Mouse (Mus musculus): Measurements from ENCODE around the gene Rnf141. TPM values are rescaled to one million over a fixed set of nuclear protein-coding genes. Genes with fewer than 3 reads are reported as not detected.

The Rnf141 gene
- polyA plus RNA-seq, 1 experiment from 2014 or later, result 20.1 TPM

DNA sequence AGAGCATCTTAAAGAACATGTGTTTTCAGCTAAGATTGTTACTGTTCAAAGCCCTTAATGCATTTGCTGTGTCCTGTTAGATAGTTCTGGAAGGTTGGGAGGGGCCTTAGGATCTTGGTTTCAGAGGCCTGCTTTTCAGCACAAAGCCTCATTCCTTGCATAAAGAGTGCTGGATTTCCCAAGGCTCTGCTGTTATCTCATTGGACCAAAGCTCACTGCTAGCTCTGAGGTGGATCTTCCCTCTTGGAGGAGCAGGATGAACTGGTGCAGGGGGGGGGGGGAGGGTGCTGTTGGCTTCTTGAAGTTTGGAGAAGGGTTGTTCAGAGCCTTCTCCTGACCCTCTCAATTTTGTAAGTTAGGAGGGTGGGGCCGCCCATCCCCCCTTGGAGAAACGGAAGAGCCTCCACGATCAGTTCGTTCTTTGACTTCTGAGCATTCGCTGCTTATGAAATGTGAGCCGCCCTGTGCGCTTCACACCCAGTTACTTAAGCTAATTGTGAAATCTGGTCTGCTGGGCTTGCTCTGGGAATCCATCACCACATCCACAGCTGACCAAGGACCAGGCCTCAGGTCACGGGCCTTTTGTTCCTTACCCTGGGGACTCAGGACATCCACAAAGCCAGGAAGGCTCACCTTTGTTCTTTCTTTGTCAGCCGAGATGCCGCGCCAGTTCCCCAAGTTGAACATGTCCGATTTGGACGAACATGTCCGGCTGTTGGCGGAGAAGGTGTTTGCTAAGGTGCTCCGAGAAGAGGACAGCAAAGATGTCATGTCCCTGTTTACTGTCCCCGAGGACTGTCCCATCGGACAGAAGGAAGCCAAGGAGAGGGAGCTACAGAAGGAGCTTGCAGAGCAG is 66.9 kb downstream of the Rnf141 start:
- ATAC-seq (replicated peaks; ENCODE audit: low FRiP score, low read depth), result no peak
- no peaks in the 10 kb centered on the region for H3K27me3 ChIP-seq (ENCODE audit: insufficient read depth, low read length)
- TF ChIP-seq CTCF (IDR thresholded peaks at IDR 0.05; ENCODE audit: low read depth), result no peak
- no peak overlapping the region for H3K9ac ChIP-seq (ENCODE audit: low read depth, low read length)
- no peak overlapping the region for H3K4me3 ChIP-seq (replicated peaks; ENCODE audit: low read depth, low read length)
- no peak overlapping the region for H3K27ac ChIP-seq
- no peak overlapping the region for H3K4me2 ChIP-seq (ENCODE audit: low read length)
- peaks cover 13% of the 10 kb centered on the region; the same call in 1 of the 2 replicates for H3K4me1 ChIP-seq (replicated peaks; ENCODE audit: insufficient read depth, low read length)
- 83% methylated on average over 18 of the region's 18 CpGs for WGBS
- no peak for DNase-seq (ENCODE audit: low spot score)
- no peaks in the 10 kb centered on the region for H3K9me3 ChIP-seq (replicated peaks; ENCODE audit: low read length)
- 0 out of 2 replicates have a peak, but pooled peaks cover 2% of the 10 kb centered on the region for H3K36me3 ChIP-seq (ENCODE audit: insufficient read depth, low read length)

DNA sequence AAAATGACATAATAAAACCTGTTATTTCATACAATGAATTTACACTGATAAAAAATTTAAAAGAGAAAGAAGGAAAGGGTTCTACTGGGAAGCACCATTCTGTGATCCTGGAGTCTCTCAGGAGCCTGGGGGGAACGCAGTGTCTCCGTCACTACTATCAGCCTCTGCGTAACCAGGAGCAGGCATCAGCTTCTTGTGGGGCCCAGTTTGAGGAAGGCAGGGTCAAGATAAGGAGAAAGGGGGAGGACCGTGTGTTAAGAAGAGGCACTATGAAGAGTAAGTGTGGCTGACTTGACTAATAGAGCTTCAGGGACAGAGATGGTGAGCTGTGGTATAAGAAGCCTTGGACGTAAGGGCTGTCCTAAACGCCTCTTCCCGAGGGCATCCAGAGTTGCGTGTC is 69.6 kb downstream of the Rnf141 start:
- no peak for TF ChIP-seq CTCF (IDR thresholded peaks at IDR 0.05; ENCODE audit: low read depth)
- Histone ChIP-seq H3K4me2 (ENCODE audit: low read length) (peak overlapping the region; percentile 19), H3K36me3 (ENCODE audit: insufficient read depth, low read length) (0 out of 2 replicates have a peak, but pooled peaks cover 2% of the 10 kb centered on the region), H3K9ac (ENCODE audit: low read depth, low read length) (no peak overlapping the region), H3K27ac (no peak overlapping the region; the same call in 1 of the 2 replicates), H3K9me3 (replicated peaks; ENCODE audit: low read length) (no peaks in the 10 kb centered on the region), H3K27me3 (ENCODE audit: insufficient read depth, low read length) (no peaks in the 10 kb centered on the region), H3K4me3 (replicated peaks; ENCODE audit: low read depth, low read length) (no peak overlapping the region), H3K4me1 (replicated peaks; ENCODE audit: insufficient read depth, low read length) (peaks cover 13% of the 10 kb centered on the region; the same call in 1 of the 2 replicates)
- no peak for ATAC-seq (replicated peaks; ENCODE audit: low FRiP score, low read depth)
- WGBS, result 89% methylated on average over 8 of the region's 8 CpGs
- DNase-seq (ENCODE audit: low spot score), result no peak

DNA sequence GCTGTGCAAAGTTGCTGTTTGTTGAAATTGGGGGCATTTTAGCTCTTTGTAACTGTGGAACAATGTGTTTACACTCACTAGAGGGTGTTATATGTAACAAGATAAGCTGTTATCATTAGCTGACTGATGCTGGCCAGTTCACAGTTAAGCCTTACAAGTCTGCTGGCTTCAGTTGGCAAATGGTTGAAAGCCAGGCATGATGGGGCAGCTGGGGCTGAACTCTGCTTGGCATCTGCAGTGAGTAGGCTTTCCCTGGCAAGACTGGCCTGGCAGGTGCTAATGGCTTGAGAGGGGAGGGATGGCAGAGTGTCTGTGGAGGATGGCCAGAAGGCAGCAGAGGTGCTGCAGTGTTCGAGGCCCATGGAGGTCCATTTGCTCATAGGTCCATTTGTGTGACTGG is 70.2 kb downstream of the Rnf141 start:
- Histone ChIP-seq H3K27ac (peak overlapping the region; percentile 81), H3K9ac (ENCODE audit: low read depth, low read length) (peak overlapping the region; percentile 13; the same call in 1 of the 2 replicates), H3K4me3 (replicated peaks; ENCODE audit: low read depth, low read length) (no peak overlapping the region), H3K4me2 (ENCODE audit: low read length) (peak overlapping the region; percentile 19), H3K4me1 (replicated peaks; ENCODE audit: insufficient read depth, low read length) (peaks cover 13% of the 10 kb centered on the region; the same call in 1 of the 2 replicates), H3K9me3 (replicated peaks; ENCODE audit: low read length) (no peaks in the 10 kb centered on the region), H3K27me3 (ENCODE audit: insufficient read depth, low read length) (no peaks in the 10 kb centered on the region), H3K36me3 (ENCODE audit: insufficient read depth, low read length) (0 out of 2 replicates have a peak, but pooled peaks cover under 1% of the 10 kb centered on the region)
- ATAC-seq (replicated peaks; ENCODE audit: low FRiP score, low read depth) (no peak), DNase-seq (ENCODE audit: low spot score) (no peak)
- 76% methylated on average over 1 of the region's 1 CpGs for WGBS
- no peak for TF ChIP-seq CTCF (IDR thresholded peaks at IDR 0.05; ENCODE audit: low read depth)

DNA sequence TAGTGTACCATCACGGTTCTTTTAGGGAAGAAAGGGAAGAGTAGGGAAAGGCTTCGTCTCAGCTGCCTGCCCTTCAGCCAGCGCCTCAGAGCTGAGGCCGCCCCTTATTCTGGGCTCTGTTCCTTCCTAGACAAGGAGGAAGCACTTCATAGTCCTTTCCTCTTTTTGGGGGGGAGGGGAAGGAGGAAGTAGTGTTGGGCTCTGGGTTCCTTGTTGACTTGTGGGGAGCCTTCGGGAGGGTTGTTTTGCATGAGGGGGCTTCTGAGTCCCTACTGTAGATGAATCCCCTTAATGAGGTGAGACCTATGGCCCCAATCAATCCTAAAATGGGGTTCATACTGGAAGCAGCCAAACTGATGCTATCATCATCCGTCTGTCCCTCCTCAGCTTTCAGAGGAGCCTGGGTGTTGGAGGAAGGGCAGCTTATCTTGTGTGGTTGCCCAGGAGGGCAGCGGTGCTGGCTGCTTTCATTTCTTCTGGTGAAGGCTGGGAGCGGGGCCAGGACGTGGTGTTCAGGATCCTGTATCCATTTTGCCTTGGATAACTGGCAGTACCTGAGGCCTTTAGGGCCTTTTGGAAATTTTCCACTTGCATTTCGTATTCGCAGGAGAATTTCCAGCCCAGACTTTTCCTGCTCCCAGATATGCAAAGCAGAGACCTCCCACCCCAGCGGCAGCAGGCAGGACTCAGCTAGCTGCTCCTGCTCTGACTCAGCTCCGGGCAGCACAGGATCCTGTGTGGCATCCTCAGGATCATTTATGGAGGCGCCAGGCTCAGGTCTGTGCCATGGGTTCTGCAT is 70.9 kb downstream of the Rnf141 start:
- H3K27ac ChIP-seq, result peak overlapping the region; percentile 81
- H3K9ac ChIP-seq (ENCODE audit: low read depth, low read length), result peak overlapping the region; percentile 13; the same call in 1 of the 2 replicates
- ATAC-seq (replicated peaks; ENCODE audit: low FRiP score, low read depth), result 0 out of 2 replicates have a peak, but pooled peaks have one; percentile 41
- H3K27me3 ChIP-seq (ENCODE audit: insufficient read depth, low read length), result no peaks in the 10 kb centered on the region
- TF ChIP-seq CTCF (IDR thresholded peaks at IDR 0.05; ENCODE audit: low read depth), result no peak
- H3K4me3 ChIP-seq (replicated peaks; ENCODE audit: low read depth, low read length), result no peak overlapping the region
- 28% methylated on average over 14 of the region's 14 CpGs for WGBS
- no peaks in the 10 kb centered on the region for H3K36me3 ChIP-seq (ENCODE audit: insufficient read depth, low read length)
- peak overlapping the region; percentile 19 for H3K4me2 ChIP-seq (ENCODE audit: low read length)
- peaks cover 13% of the 10 kb centered on the region; the same call in 1 of the 2 replicates for H3K4me1 ChIP-seq (replicated peaks; ENCODE audit: insufficient read depth, low read length)
- H3K9me3 ChIP-seq (replicated peaks; ENCODE audit: low read length), result no peaks in the 10 kb centered on the region
- DNase-seq (ENCODE audit: low spot score), result peak; percentile 74

DNA sequence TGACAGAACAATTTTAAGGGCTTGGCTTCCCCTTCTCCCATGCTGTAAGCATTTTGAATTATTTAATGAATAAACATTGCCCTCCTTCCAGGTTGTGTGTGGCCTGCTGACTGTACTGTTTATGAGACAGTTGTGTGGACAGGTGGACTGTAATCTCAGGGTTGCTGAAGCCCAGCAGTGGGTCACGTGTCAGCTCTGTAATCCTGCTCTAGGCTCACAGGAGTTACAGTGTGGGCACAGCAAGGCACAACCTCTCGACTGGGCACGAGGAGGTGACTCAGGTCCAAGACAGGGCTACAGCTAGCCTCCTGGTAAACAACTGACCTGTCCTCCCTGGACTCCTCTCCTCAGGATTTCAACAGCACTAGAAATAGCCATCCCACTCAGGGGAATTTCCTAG is 71.9 kb downstream of the Rnf141 start:
- H3K27ac ChIP-seq, result peak overlapping the region; percentile 81
- WGBS, result 69% methylated on average over 3 of the region's 3 CpGs
- H3K4me2 ChIP-seq (ENCODE audit: low read length), result no peak overlapping the region
- no peaks in the 10 kb centered on the region for H3K27me3 ChIP-seq (ENCODE audit: insufficient read depth, low read length)
- no peak overlapping the region for H3K9ac ChIP-seq (ENCODE audit: low read depth, low read length)
- no peaks in the 10 kb centered on the region for H3K9me3 ChIP-seq (replicated peaks; ENCODE audit: low read length)
- ATAC-seq (replicated peaks; ENCODE audit: low FRiP score, low read depth) (peak; percentile 46), DNase-seq (ENCODE audit: low spot score) (no peak)
- peaks cover 13% of the 10 kb centered on the region; the same call in 1 of the 2 replicates for H3K4me1 ChIP-seq (replicated peaks; ENCODE audit: insufficient read depth, low read length)
- TF ChIP-seq CTCF (IDR thresholded peaks at IDR 0.05; ENCODE audit: low read depth), result no peak
- H3K36me3 ChIP-seq (ENCODE audit: insufficient read depth, low read length), result no peaks in the 10 kb centered on the region
- H3K4me3 ChIP-seq (replicated peaks; ENCODE audit: low read depth, low read length), result no peak overlapping the region

DNA sequence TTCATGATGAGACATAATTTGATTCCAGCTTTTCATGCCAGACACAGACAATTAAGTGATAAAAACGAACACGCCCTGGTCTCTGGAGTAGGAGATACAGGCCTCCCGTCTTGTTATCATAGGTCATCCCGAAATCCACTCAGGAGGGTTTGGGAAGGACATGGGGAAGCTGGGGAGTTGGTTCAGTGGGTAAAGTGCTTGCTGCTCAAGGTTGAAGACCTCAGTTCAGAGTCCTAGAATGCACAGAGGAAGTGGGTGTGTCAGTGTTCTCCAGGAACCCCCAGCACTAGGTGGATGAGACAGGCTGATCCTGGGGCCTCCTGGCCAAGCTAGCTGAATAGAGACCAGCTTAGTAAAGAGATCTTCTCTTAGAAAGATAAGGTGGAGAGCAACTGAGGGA is 73.3 kb downstream of the Rnf141 start:
- ATAC-seq (replicated peaks; ENCODE audit: low FRiP score, low read depth) (no peak), DNase-seq (ENCODE audit: low spot score) (no peak)
- Histone ChIP-seq H3K4me2 (ENCODE audit: low read length) (no peak overlapping the region), H3K9me3 (replicated peaks; ENCODE audit: low read length) (no peaks in the 10 kb centered on the region), H3K27me3 (ENCODE audit: insufficient read depth, low read length) (no peaks in the 10 kb centered on the region), H3K4me3 (replicated peaks; ENCODE audit: low read depth, low read length) (no peak overlapping the region), H3K9ac (ENCODE audit: low read depth, low read length) (no peak overlapping the region), H3K27ac (no peak overlapping the region), H3K4me1 (replicated peaks; ENCODE audit: insufficient read depth, low read length) (peaks cover 13% of the 10 kb centered on the region; the same call in 1 of the 2 replicates), H3K36me3 (ENCODE audit: insufficient read depth, low read length) (no peaks in the 10 kb centered on the region)
- TF ChIP-seq CTCF (IDR thresholded peaks at IDR 0.05; ENCODE audit: low read depth), result no peak
- WGBS, result 95% methylated on average over 4 of the region's 4 CpGs

Data from kidney, postnatal 0 days (tissue).